Mouse (Mus musculus) midbrain, embryonic 12.5 days (tissue): ENCODE measurements around the gene Zwilch. TPM values are rescaled to one million over a fixed set of nuclear protein-coding genes. Genes with fewer than 3 reads are reported as not detected.

Experiments used
- ATAC-seq: fragments of 200-750 bp; cut with Nextera tagmentation; 2 replicates; pipeline ENCODE4 v1.8.0; 2017; ENCODE audit warnings: low read depth, moderate TSS enrichment, moderate library complexity; ENCODE audit not compliant: low FRiP score
- H3K27ac ChIP-seq: fragments of 300-500 bp; sonication (generic); replicated peaks from 2 replicates; pipeline ENCODE4 v1.5.1; 2016; ENCODE audit warnings: mild to moderate bottlenecking
- H3K27me3 ChIP-seq: fragments of 300-500 bp; sonication (generic); 2 replicates; pipeline ENCODE4 v1.6.1; 2016; ENCODE audit warnings: mild to moderate bottlenecking
- H3K36me3 ChIP-seq: fragments of 300-500 bp; sonication (generic); 2 replicates; pipeline ENCODE4 v1.6.1; 2016
- H3K4me1 ChIP-seq: fragments of 300-500 bp; sonication (generic); 2 replicates; pipeline ENCODE4 v1.6.1; 2016
- H3K4me2 ChIP-seq: fragments of 300-500 bp; sonication (generic); replicated peaks from 2 replicates; pipeline ENCODE4 v1.6.1; 2016; ENCODE audit warnings: mild to moderate bottlenecking, moderate library complexity
- H3K4me3 ChIP-seq: fragments of 300-500 bp; sonication (generic); 2 replicates; pipeline ENCODE4 v1.5.1; 2016; ENCODE audit warnings: mild to moderate bottlenecking
- H3K9ac ChIP-seq: fragments of 300-500 bp; sonication (generic); replicated peaks from 2 replicates; pipeline ENCODE4 v1.6.1; 2016; ENCODE audit warnings: mild to moderate bottlenecking, moderate library complexity
- H3K9me3 ChIP-seq: fragments of 300-500 bp; sonication (generic); 2 replicates; pipeline ENCODE4 v1.6.1; 2016; ENCODE audit warnings: mild to moderate bottlenecking
- WGBS: fragments of 180-500 bp; shearing (Covaris S2); methylation state at CpG from one replicate; pipeline ENCODE4 v1.1.7; 2016; 5-methylcytosine and 5-hydroxymethylcytosine counted together
- polyA plus RNA-seq: library from polyadenylated mRNA; unstranded; fragments of >200 nt; fragmentation: Nextera tagmentation; extraction: Ambion mirVana; gene quantifications from 2 replicates; pipeline ENCODE4 v1.2.1, GENCODE M21; 2016

Gene Zwilch
- 24.8 and 27.9 TPM in 2 replicates for polyA plus RNA-seq

- under 1% methylated on average over 40 of the region's 42 CpGs for WGBS
- peak within 1 kb of the TSS; percentile 88 for H3K27ac ChIP-seq
- peaks cover 10% of the 10 kb centered on the region for H3K4me1 ChIP-seq
- no peaks in the 10 kb centered on the region for H3K27me3 ChIP-seq
- peak within 1 kb of the TSS; percentile 95 for H3K4me3 ChIP-seq
- no peaks in the 10 kb centered on the region for H3K9me3 ChIP-seq
- peak within 1 kb of the TSS; percentile 86 for H3K4me2 ChIP-seq
- peak; percentile 68 for ATAC-seq
- peaks cover 33% of the 10 kb centered on the region for H3K36me3 ChIP-seq
- peak within 1 kb of the TSS; percentile 83 for H3K9ac ChIP-seq
These were observed at the start of gene Zwilch, which contains the start of gene Rpl4 for GRCm38 (mm10) chr9:64172816-64173665. TSS of gene Zwilch (minus strand) at chr9:64173104. TSS of gene Rpl4 (plus strand) at chr9:64173375.

- H3K27ac ChIP-seq, result no peak overlapping the region
- no peak overlapping the region for H3K4me3 ChIP-seq
- 0 out of 2 replicates have a peak, but pooled peaks cover 7% of the 10 kb centered on the region for H3K4me1 ChIP-seq
- no peak overlapping the region for H3K4me2 ChIP-seq
- no peak overlapping the region for H3K9ac ChIP-seq
- H3K27me3 ChIP-seq, result no peaks in the 10 kb centered on the region
- H3K36me3 ChIP-seq, result no peaks in the 10 kb centered on the region
- H3K9me3 ChIP-seq, result no peaks in the 10 kb centered on the region
- no peak for ATAC-seq
- WGBS, result 88% methylated on average over 2 of the region's 2 CpGs
These were observed 49.2 kb upstream of the Zwilch start for GRCm38 (mm10) chr9:64222098-64222497.

GRCm38 (mm10) chr9:64221480-64221879 lies 48.6 kb upstream of the Zwilch start:
- no peaks in the 10 kb centered on the region for H3K36me3 ChIP-seq

GRCm38 (mm10) chr9:64220603-64221002 lies 47.7 kb upstream of the Zwilch start:
- Histone ChIP-seq H3K9ac (no peak overlapping the region), H3K27me3 (no peaks in the 10 kb centered on the region), H3K4me2 (no peak overlapping the region), H3K9me3 (no peaks in the 10 kb centered on the region), H3K4me3 (no peak overlapping the region), H3K27ac (no peak overlapping the region), H3K4me1 (0 out of 2 replicates have a peak, but pooled peaks cover 7% of the 10 kb centered on the region), H3K36me3 (no peaks in the 10 kb centered on the region)
- no peak for ATAC-seq
- 57% methylated on average over 1 of the region's 1 CpGs for WGBS

More at GRCm38 (mm10) chr9:64221480-64221879, 48.6 kb upstream of the Zwilch start:
- H3K27me3 ChIP-seq, result no peaks in the 10 kb centered on the region
- ATAC-seq, result no peak
- H3K4me3 ChIP-seq, result no peak overlapping the region
- no peak overlapping the region for H3K9ac ChIP-seq
- no peak overlapping the region for H3K27ac ChIP-seq
- 0 out of 2 replicates have a peak, but pooled peaks cover 7% of the 10 kb centered on the region for H3K4me1 ChIP-seq
- WGBS, result 77% methylated on average over 4 of the region's 4 CpGs
- H3K4me2 ChIP-seq, result no peak overlapping the region
- H3K9me3 ChIP-seq, result no peaks in the 10 kb centered on the region

GRCm38 (mm10) chr9:64219772-64220420 lies 47.0 kb upstream of the Zwilch start:
- H3K4me2 ChIP-seq, result no peak overlapping the region
- H3K9ac ChIP-seq, result no peak overlapping the region
- no peaks in the 10 kb centered on the region for H3K9me3 ChIP-seq
- H3K36me3 ChIP-seq, result no peaks in the 10 kb centered on the region
- 86% methylated on average over 10 of the region's 10 CpGs for WGBS
- H3K4me3 ChIP-seq, result no peak overlapping the region
- no peak for ATAC-seq
- H3K27ac ChIP-seq, result no peak overlapping the region
- no peaks in the 10 kb centered on the region for H3K27me3 ChIP-seq
- 0 out of 2 replicates have a peak, but pooled peaks cover 7% of the 10 kb centered on the region for H3K4me1 ChIP-seq

GRCm38 (mm10) chr9:64219305-64219704 lies 46.4 kb upstream of the Zwilch start:
- H3K9me3 ChIP-seq, result no peaks in the 10 kb centered on the region
- H3K4me1 ChIP-seq, result 0 out of 2 replicates have a peak, but pooled peaks cover 7% of the 10 kb centered on the region
- H3K4me2 ChIP-seq, result no peak overlapping the region
- H3K27me3 ChIP-seq, result no peaks in the 10 kb centered on the region
- H3K4me3 ChIP-seq, result no peak overlapping the region
- no peak overlapping the region for H3K27ac ChIP-seq
- no peak for ATAC-seq
- no peak overlapping the region for H3K9ac ChIP-seq
- WGBS, result 43% methylated on average over 1 of the region's 1 CpGs
- H3K36me3 ChIP-seq, result no peaks in the 10 kb centered on the region

- H3K27ac ChIP-seq, result no peak overlapping the region
- H3K27me3 ChIP-seq, result no peaks in the 10 kb centered on the region
- H3K4me3 ChIP-seq, result no peak overlapping the region
- no peaks in the 10 kb centered on the region for H3K36me3 ChIP-seq
- no peak for ATAC-seq
- H3K9ac ChIP-seq, result no peak overlapping the region
- 0 out of 2 replicates have a peak, but pooled peaks cover 7% of the 10 kb centered on the region for H3K4me1 ChIP-seq
- H3K9me3 ChIP-seq, result no peaks in the 10 kb centered on the region
- no peak overlapping the region for H3K4me2 ChIP-seq
These were observed 45.0 kb upstream of the Zwilch start for GRCm38 (mm10) chr9:64217887-64218286.

GRCm38 (mm10) chr9:64216641-64217040 lies 43.7 kb upstream of the Zwilch start:
- 89% methylated on average over 2 of the region's 2 CpGs for WGBS
- H3K27me3 ChIP-seq, result no peaks in the 10 kb centered on the region
- no peak overlapping the region for H3K4me3 ChIP-seq
- H3K4me1 ChIP-seq, result 0 out of 2 replicates have a peak, but pooled peaks cover 7% of the 10 kb centered on the region
- H3K36me3 ChIP-seq, result peaks cover 5% of the 10 kb centered on the region
- H3K4me2 ChIP-seq, result no peak overlapping the region
- H3K9ac ChIP-seq, result no peak overlapping the region
- H3K27ac ChIP-seq, result no peak overlapping the region
- H3K9me3 ChIP-seq, result no peaks in the 10 kb centered on the region
- no peak for ATAC-seq

- Histone ChIP-seq H3K9me3 (no peaks in the 10 kb centered on the region), H3K9ac (no peak overlapping the region), H3K27me3 (no peaks in the 10 kb centered on the region), H3K27ac (no peak overlapping the region), H3K4me2 (no peak overlapping the region), H3K4me1 (0 out of 2 replicates have a peak, but pooled peaks cover 7% of the 10 kb centered on the region), H3K36me3 (peaks cover 9% of the 10 kb centered on the region), H3K4me3 (no peak overlapping the region)
- WGBS, result 91% methylated on average over 4 of the region's 4 CpGs
- no peak for ATAC-seq
These were observed 43.2 kb upstream of the Zwilch start for GRCm38 (mm10) chr9:64216090-64216489.

- no peaks in the 10 kb centered on the region for H3K9me3 ChIP-seq
- no peaks in the 10 kb centered on the region for H3K4me1 ChIP-seq
- H3K4me3 ChIP-seq, result no peak overlapping the region
- no peak for ATAC-seq
- WGBS, result 95% methylated on average over 17 of the region's 17 CpGs
- no peaks in the 10 kb centered on the region for H3K27me3 ChIP-seq
- H3K4me2 ChIP-seq, result no peak overlapping the region
- H3K9ac ChIP-seq, result no peak overlapping the region
- no peak overlapping the region for H3K27ac ChIP-seq
- H3K36me3 ChIP-seq, result peaks cover 15% of the 10 kb centered on the region
These were observed 41.5 kb upstream of the Zwilch start for GRCm38 (mm10) chr9:64214452-64214851.

GRCm38 (mm10) chr9:64207509-64208084 lies 34.7 kb upstream of the Zwilch start:
- 92% methylated on average over 3 of the region's 3 CpGs for WGBS
- H3K36me3 ChIP-seq, result peaks cover 33% of the 10 kb centered on the region
- no peaks in the 10 kb centered on the region for H3K9me3 ChIP-seq
- H3K4me1 ChIP-seq, result no peaks in the 10 kb centered on the region
- no peak overlapping the region for H3K9ac ChIP-seq
- no peak overlapping the region for H3K4me2 ChIP-seq
- H3K27me3 ChIP-seq, result no peaks in the 10 kb centered on the region
- H3K4me3 ChIP-seq, result no peak overlapping the region
- H3K27ac ChIP-seq, result no peak overlapping the region
- ATAC-seq, result no peak

GRCm38 (mm10) chr9:64202866-64203265 lies 30.0 kb upstream of the Zwilch start:
- no peaks in the 10 kb centered on the region for H3K9me3 ChIP-seq
- H3K4me1 ChIP-seq, result no peaks in the 10 kb centered on the region
- H3K4me2 ChIP-seq, result no peak overlapping the region
- no peak overlapping the region for H3K4me3 ChIP-seq
- H3K9ac ChIP-seq, result no peak overlapping the region
- no peaks in the 10 kb centered on the region for H3K27me3 ChIP-seq
- H3K36me3 ChIP-seq, result peaks cover 30% of the 10 kb centered on the region
- H3K27ac ChIP-seq, result no peak overlapping the region
- ATAC-seq, result no peak
